Mouse (Mus musculus): ENCODE measurements around the gene Fcho1.

- TF ChIP-seq MAFK (IDR thresholded peaks at IDR 0.05; ENCODE audit: insufficient read depth, low read depth, low read length) (no peak), ZNF384 (IDR thresholded peaks at IDR 0.05; ENCODE audit: low read depth, low read length) (no peak), HCFC1 (IDR thresholded peaks at IDR 0.05; ENCODE audit: borderline replicate concordance, insufficient read depth, low read length) (no peak)
These were observed 2.4 kb downstream of the Fcho1 start for GRCm38 (mm10) chr8:71723047-71723551.

All from ES-E14 (cell line).